Comparison of ENCODE assay signal across 16 mouse cellular contexts in genomic region chr7:47830124-47830523, GRCm38 (mm10).
DNase-seq lines count a peak whose midpoint lies in the region; ATAC-seq and TF ChIP-seq lines count a peak whose summit lies in the region.
"Had no signal": no experiment of that assay in that cellular context is flagged by ENCODE, and none has a peak within 500 bp of the region (broad histone marks: within the 10 kb centered on the region; RNA-seq: fewer than 3 reads in every experiment).

No protein-coding gene starts in this region.

- DNase-seq in kidney, postnatal 4 days = peak; percentile 1 to 2
- peak; percentile 9 for DNase-seq in R1 (ENCODE audit: low read depth, low spot score)
- peak; percentile 1 for DNase-seq in induced T-regulatory cell, adult 2 months (ENCODE audit: low read depth)
- no peak for DNase-seq in urinary bladder, adult 2 months (ENCODE audit: low spot score)
- no peak for DNase-seq in adrenal gland, postnatal 10 days
- DNase-seq: cerebellum, postnatal 10 days; heart, adult 2 months; heart, postnatal 10 days; liver; lung, postnatal 10 days had no signal

- TF ChIP-seq CTCF in ES-Bruce4 (IDR thresholded peaks at IDR 0.05; ENCODE audit: low read depth, low read length) = peak; percentile 1

- WGBS in kidney, embryonic 16.5 days = 40% methylated on average over 2 of the region's 2 CpGs

- H3K9ac ChIP-seq in kidney, embryonic 16.5 days (replicated peaks; ENCODE audit: low read length) = no peak overlapping the region
- no peak overlapping the region for H3K9ac ChIP-seq in ES-Bruce4 (ENCODE audit: low read depth, poor library complexity, severe bottlenecking)
- H3K9ac ChIP-seq: midbrain, embryonic 12.5 days; neural tube, embryonic 12.5 days had no signal

- H3K27me3 ChIP-seq in kidney, embryonic 16.5 days (ENCODE audit: insufficient read depth, low read length) = no peaks in the 10 kb centered on the region
- H3K27me3 ChIP-seq in ES-Bruce4 (ENCODE audit: control insufficient read depth, insufficient read depth, low read length, poor library complexity, severe bottlenecking) = no peaks in the 10 kb centered on the region
- H3K27me3 ChIP-seq: midbrain, embryonic 12.5 days; neural tube, embryonic 12.5 days had no signal

- no peak overlapping the region for H3K4me3 ChIP-seq in kidney, embryonic 16.5 days (ENCODE audit: low read length)
- H3K4me3 ChIP-seq in ES-Bruce4 (ENCODE audit: low read depth, low read length) = no peak overlapping the region
- H3K4me3 ChIP-seq: heart, adult 2 months; left cerebral cortex, adult 2 months; midbrain, embryonic 12.5 days; neural tube, embryonic 12.5 days had no signal

- no peak overlapping the region for H3K27ac ChIP-seq in kidney, embryonic 16.5 days (ENCODE audit: low read length)
- H3K27ac ChIP-seq in ES-Bruce4 (ENCODE audit: insufficient read depth, low read length) = no peak overlapping the region
- H3K27ac ChIP-seq: heart, adult 2 months; left cerebral cortex, adult 2 months; midbrain, embryonic 12.5 days; neural tube, embryonic 12.5 days had no signal

- H3K4me2 ChIP-seq in kidney, embryonic 16.5 days (replicated peaks; ENCODE audit: low read depth, low read length) = no peak overlapping the region
- H3K4me2 ChIP-seq: midbrain, embryonic 12.5 days; neural tube, embryonic 12.5 days had no signal

- no peaks in the 10 kb centered on the region for H3K9me3 ChIP-seq in kidney, embryonic 16.5 days (ENCODE audit: low read length)
- H3K9me3 ChIP-seq in ES-Bruce4 (replicated peaks; ENCODE audit: control insufficient read depth, insufficient read depth, low read length, poor library complexity, severe bottlenecking) = no peaks in the 10 kb centered on the region
- H3K9me3 ChIP-seq: midbrain, embryonic 12.5 days had no signal

- H3K4me1 ChIP-seq in kidney, embryonic 16.5 days (ENCODE audit: insufficient read depth, low read length) = no peaks in the 10 kb centered on the region
- no peaks in the 10 kb centered on the region for H3K4me1 ChIP-seq in ES-Bruce4 (ENCODE audit: control insufficient read depth, insufficient read depth, low read length)
- H3K4me1 ChIP-seq: midbrain, embryonic 12.5 days; neural tube, embryonic 12.5 days had no signal

- no peak for TF ChIP-seq EP300 in ES-Bruce4 (IDR thresholded peaks at IDR 0.05; ENCODE audit: insufficient read depth, low read depth, low read length)

- TF ChIP-seq POLR2A in ES-Bruce4 (IDR thresholded peaks at IDR 0.05; ENCODE audit: insufficient read depth, low read length) = no peak

- no peak for ATAC-seq in kidney, embryonic 16.5 days (ENCODE audit: low FRiP score, low TSS enrichment)
- ATAC-seq: CD4-positive, CD25-positive, alpha-beta regulatory T cell, adult 4 months had no signal

- no peaks in the 10 kb centered on the region for H3K36me3 ChIP-seq in kidney, embryonic 16.5 days (ENCODE audit: insufficient read depth, low read length)
- no peaks in the 10 kb centered on the region for H3K36me3 ChIP-seq in ES-Bruce4 (ENCODE audit: control insufficient read depth, insufficient read depth, low read length, poor library complexity, severe bottlenecking)
- H3K36me3 ChIP-seq: midbrain, embryonic 12.5 days; neural tube, embryonic 12.5 days had no signal

Comparison
In these comparisons a context has a peak if more than half of its experiments do, and no peak if none do; other contexts are left out.
1. DNase-seq: peak in kidney, postnatal 4 days (2 of 2), R1 (single experiment) and induced T-regulatory cell, adult 2 months (single experiment); none in urinary bladder, adult 2 months (single experiment) and adrenal gland, postnatal 10 days (single experiment).